Mouse (Mus musculus): Measurements from ENCODE around the gene Zhx3. TPM values are rescaled to one million over a fixed set of nuclear protein-coding genes. Genes with fewer than 3 reads are reported as not detected.

The Zhx3 gene
- polyA plus RNA-seq, 1 experiment from 2014 or later = 9.8 TPM

DNA sequence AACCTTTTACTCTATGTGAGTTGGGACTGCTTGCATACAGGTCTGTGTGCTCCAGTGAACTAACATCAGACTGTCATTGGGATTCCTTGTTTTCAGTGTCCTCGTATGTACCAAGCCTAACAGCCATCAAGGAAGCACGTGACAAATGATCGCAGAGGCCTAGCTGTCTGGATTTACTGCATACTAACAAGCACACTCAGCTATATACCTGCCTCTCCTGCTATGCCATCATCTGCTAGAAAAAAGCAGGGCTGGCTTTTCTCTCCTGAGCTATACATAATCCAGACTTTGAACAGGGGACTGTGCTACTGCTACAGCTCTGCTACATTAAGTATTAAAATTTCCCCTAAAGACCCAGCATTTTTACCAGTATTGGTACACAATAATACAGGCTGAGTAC, 70.5 kb downstream of the Zhx3 start:
- no peak overlapping the region for H3K4me3 ChIP-seq
- H3K36me3 ChIP-seq = no peaks in the 10 kb centered on the region
- H3K9me3 ChIP-seq (replicated peaks) = no peaks in the 10 kb centered on the region
- H3K4me2 ChIP-seq = no peak overlapping the region
- WGBS = 75% methylated on average over 3 of the region's 3 CpGs
- no peak overlapping the region for H3K9ac ChIP-seq
- no peaks in the 10 kb centered on the region for H3K27me3 ChIP-seq (replicated peaks)
- ATAC-seq (ENCODE audit: insufficient number of reproducible peaks, low FRiP score) = no peak
- H3K4me1 ChIP-seq (replicated peaks) = peaks cover 12% of the 10 kb centered on the region
- H3K27ac ChIP-seq (ENCODE audit: poor library complexity, severe bottlenecking) = no peak overlapping the region

DNA sequence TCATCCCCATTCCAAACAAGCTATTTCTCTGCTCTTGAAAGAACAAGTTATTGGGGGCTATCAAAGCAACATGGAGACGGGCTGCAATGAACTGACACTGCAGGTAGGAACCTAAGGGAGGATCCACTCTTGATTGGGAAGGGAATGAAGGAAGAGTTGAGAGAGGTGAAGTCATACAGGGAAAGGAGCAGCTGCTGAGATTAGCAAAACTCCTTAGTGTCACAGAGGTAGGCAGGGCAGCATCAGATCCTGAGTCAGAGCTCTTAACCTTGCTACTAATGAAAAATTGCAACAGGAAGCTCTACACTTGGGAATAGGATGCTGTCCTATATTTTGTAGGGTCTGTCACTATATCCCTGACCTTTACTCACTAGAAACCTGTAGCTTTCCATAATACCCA, 71.8 kb downstream of the Zhx3 start:
- Histone ChIP-seq H3K9me3 (replicated peaks) (no peaks in the 10 kb centered on the region), H3K27ac (ENCODE audit: poor library complexity, severe bottlenecking) (no peak overlapping the region), H3K4me1 (replicated peaks) (peaks cover 6% of the 10 kb centered on the region), H3K36me3 (no peaks in the 10 kb centered on the region), H3K27me3 (replicated peaks) (no peaks in the 10 kb centered on the region), H3K4me2 (no peak overlapping the region), H3K4me3 (no peak overlapping the region), H3K9ac (no peak overlapping the region)
- whole genome bisulfite sequencing = 87% methylated on average over 1 of the region's 1 CpGs
- no peak for ATAC-seq (ENCODE audit: insufficient number of reproducible peaks, low FRiP score)

DNA sequence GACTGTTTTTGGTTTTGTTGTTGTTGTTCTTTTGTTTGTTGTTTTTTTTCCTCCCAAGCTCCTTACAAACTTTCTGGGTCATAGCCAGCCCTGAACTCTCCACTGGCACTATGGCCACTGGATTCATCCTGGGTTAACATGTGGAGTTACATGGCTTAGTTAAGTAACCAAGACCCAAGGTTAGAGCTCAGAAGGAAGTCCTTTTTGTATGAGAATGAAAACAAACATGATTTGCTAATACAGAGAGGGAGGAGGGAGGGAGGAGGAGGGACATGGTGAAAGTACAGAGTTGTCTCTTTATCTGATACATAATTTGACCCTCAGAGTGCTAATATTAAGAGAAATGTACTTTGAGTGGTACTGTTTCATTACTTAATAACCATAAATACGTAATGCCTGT, 74.6 kb downstream of the Zhx3 start:
- H3K27me3 ChIP-seq (replicated peaks) = no peaks in the 10 kb centered on the region
- no peaks in the 10 kb centered on the region for H3K4me1 ChIP-seq (replicated peaks)
- no peaks in the 10 kb centered on the region for H3K9me3 ChIP-seq (replicated peaks)
- no peak overlapping the region for H3K4me3 ChIP-seq
- H3K4me2 ChIP-seq = no peak overlapping the region
- H3K27ac ChIP-seq (ENCODE audit: poor library complexity, severe bottlenecking) = no peak overlapping the region
- ATAC-seq (ENCODE audit: insufficient number of reproducible peaks, low FRiP score) = no peak
- H3K9ac ChIP-seq = no peak overlapping the region
- 79% methylated on average over 1 of the region's 1 CpGs for WGBS
- H3K36me3 ChIP-seq = no peaks in the 10 kb centered on the region

DNA sequence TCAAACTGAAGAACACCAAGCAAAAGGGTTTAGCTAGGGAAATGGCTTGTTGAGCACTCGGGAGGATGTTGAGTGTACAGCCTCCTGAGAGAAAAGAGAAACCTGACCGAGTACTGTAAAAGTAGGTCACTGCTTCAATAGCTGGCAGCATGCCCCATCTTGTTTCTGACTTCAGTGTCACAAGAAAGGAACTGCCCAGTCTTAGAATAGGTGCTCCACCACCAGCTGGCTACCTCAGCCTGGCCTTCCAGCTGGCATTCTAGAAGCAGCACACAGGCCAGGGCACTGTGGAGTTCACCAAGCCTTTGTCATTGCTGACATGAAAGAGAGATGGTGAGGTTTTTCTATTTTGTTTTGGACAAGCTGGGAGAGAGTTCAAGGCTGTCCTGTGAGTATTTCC, 75.8 kb downstream of the Zhx3 start:
- no peak overlapping the region for H3K9ac ChIP-seq
- no peak for ATAC-seq (ENCODE audit: insufficient number of reproducible peaks, low FRiP score)
- no peaks in the 10 kb centered on the region for H3K27me3 ChIP-seq (replicated peaks)
- H3K4me1 ChIP-seq (replicated peaks) = no peaks in the 10 kb centered on the region
- 65% methylated on average over 2 of the region's 2 CpGs for WGBS
- H3K36me3 ChIP-seq = no peaks in the 10 kb centered on the region
- no peak overlapping the region for H3K4me2 ChIP-seq
- no peak overlapping the region for H3K27ac ChIP-seq (ENCODE audit: poor library complexity, severe bottlenecking)
- no peak overlapping the region for H3K4me3 ChIP-seq
- no peaks in the 10 kb centered on the region for H3K9me3 ChIP-seq (replicated peaks)

DNA sequence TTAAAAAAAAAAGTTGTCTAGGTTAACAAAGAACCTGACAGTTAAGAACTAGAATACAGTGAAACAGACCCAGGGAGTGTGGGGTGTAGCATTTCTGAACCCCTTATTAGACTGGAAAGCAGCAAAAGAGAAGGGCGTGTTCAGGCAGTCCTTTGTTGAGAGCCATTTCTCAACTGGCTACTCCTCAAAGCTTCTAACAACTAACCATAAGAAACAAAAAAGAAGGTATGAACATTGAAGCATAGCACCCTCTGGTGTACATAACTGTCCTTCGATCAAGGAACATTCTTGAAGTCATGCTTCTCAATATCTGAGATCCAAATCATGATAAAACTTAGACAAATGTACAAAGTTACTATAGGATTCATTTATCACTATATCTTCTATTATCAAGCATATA, 79.7 kb downstream of the Zhx3 start:
- ATAC-seq (ENCODE audit: insufficient number of reproducible peaks, low FRiP score) = no peak
- Histone ChIP-seq H3K9me3 (replicated peaks) (no peaks in the 10 kb centered on the region), H3K4me3 (no peak overlapping the region), H3K36me3 (no peaks in the 10 kb centered on the region), H3K4me1 (replicated peaks) (0 out of 2 replicates have a peak, but pooled peaks cover 5% of the 10 kb centered on the region), H3K27me3 (replicated peaks) (no peaks in the 10 kb centered on the region), H3K4me2 (no peak overlapping the region), H3K27ac (ENCODE audit: poor library complexity, severe bottlenecking) (no peak overlapping the region), H3K9ac (no peak overlapping the region)
- WGBS = 84% methylated on average over 2 of the region's 2 CpGs

DNA sequence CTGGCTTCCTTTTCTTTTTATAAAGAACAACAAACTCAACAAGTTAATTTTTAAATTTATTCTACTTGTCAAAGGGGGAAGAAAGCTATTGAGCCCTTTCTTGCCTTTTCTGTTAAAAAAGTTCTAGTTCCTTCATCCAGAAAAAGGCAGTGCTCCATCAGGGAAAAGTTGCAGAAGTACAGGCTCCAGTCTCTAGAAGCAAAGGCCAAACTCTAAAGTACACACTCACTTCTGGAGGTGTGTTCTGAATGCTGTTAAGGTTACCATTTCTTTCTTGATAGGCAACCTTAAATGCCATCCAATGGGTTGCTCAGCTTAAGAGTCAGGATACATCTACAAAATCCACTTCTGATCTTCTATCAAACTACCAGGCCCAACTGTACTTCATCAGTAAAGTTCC, 83.1 kb downstream of the Zhx3 start:
- H3K4me2 ChIP-seq = no peak overlapping the region

DNA sequence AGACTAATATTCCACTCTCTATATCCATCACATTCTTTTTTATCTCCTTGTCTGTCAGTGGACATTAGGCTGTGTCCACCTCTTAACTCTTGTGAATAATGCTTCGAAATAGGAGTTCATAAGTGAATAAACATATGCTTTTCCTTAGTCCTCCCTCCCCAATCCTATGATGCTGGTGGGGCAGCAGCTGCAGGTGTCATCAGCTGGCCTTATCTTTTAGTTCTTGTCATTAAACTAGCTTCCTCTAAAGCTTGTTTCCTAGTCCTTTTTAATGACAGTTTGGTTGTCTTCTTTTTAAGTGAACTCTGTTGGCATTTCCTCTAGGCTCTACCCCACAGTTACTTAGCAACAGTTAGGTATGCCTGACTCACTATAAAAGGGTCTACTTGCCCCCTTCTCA, 83.8 kb downstream of the Zhx3 start:
- Histone ChIP-seq H3K9ac (no peak overlapping the region), H3K9me3 (replicated peaks) (no peaks in the 10 kb centered on the region), H3K4me1 (replicated peaks) (peaks cover 24% of the 10 kb centered on the region), H3K36me3 (no peaks in the 10 kb centered on the region), H3K27me3 (replicated peaks) (no peaks in the 10 kb centered on the region), H3K4me2 (no peak overlapping the region), H3K4me3 (no peak overlapping the region), H3K27ac (ENCODE audit: poor library complexity, severe bottlenecking) (no peak overlapping the region)
- no peak for ATAC-seq (ENCODE audit: insufficient number of reproducible peaks, low FRiP score)
- WGBS = 67% methylated on average over 1 of the region's 1 CpGs

More for the DNA sequence above, 83.1 kb downstream of the Zhx3 start:
- no peaks in the 10 kb centered on the region for H3K9me3 ChIP-seq (replicated peaks)
- H3K4me1 ChIP-seq (replicated peaks) = peaks cover 19% of the 10 kb centered on the region
- no peak overlapping the region for H3K4me3 ChIP-seq
- H3K9ac ChIP-seq = no peak overlapping the region
- no peaks in the 10 kb centered on the region for H3K27me3 ChIP-seq (replicated peaks)
- H3K36me3 ChIP-seq = no peaks in the 10 kb centered on the region
- no peak for ATAC-seq (ENCODE audit: insufficient number of reproducible peaks, low FRiP score)
- no peak overlapping the region for H3K27ac ChIP-seq (ENCODE audit: poor library complexity, severe bottlenecking)

DNA sequence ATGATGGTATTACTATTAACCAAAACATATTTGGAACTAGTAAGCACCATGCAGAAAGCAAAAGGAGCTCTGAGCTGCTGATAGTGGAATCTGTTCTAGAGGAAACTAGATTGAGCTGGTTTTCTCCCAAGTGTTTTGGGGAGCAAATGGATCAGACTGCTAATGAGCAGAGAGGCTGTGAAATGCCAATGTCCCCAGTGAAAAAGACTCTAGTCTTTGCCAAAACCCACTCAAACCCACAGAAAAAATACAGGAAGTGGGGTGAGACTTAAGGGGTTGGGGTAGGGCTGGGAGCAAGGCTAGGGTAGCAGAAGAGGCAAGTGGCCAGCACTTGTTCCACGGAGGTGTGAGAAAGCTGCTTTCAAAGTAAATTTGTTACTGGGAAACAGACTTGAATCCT, 86.5 kb downstream of the Zhx3 start:
- Histone ChIP-seq H3K27ac (ENCODE audit: poor library complexity, severe bottlenecking) (no peak overlapping the region), H3K36me3 (peaks cover 9% of the 10 kb centered on the region; the same call in 1 of the 2 replicates), H3K4me3 (no peak overlapping the region), H3K4me1 (replicated peaks) (peaks cover 24% of the 10 kb centered on the region), H3K4me2 (no peak overlapping the region), H3K9ac (no peak overlapping the region), H3K27me3 (replicated peaks) (no peaks in the 10 kb centered on the region), H3K9me3 (replicated peaks) (0 out of 2 replicates have a peak, but pooled peaks cover 3% of the 10 kb centered on the region)
- WGBS = 69% methylated on average over 1 of the region's 1 CpGs
- ATAC-seq (ENCODE audit: insufficient number of reproducible peaks, low FRiP score) = no peak

DNA sequence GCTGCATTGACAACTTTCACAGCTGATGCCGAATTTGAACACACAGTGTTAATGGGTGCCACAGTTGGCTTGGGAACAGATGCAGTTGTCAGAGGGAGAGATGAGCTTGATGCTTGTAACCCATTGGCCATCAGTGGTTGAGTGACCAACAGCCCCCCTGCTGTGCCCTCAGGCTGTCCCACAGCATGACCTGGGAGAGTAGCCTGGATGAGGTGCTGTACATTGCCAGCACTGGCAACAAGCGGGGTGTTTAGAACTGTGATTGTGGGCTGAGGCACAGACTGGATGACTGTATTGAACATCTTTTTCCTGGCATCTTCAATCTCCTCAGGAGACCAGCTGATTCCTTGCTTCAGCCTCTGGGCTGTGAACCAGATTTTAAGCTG, 92.0 kb downstream of the Zhx3 start:
- Histone ChIP-seq H3K27ac (ENCODE audit: poor library complexity, severe bottlenecking) (no peak overlapping the region), H3K9ac (no peak overlapping the region), H3K4me1 (replicated peaks) (peaks cover 25% of the 10 kb centered on the region), H3K4me2 (no peak overlapping the region), H3K9me3 (replicated peaks) (0 out of 2 replicates have a peak, but pooled peaks cover 3% of the 10 kb centered on the region), H3K4me3 (no peak overlapping the region), H3K27me3 (replicated peaks) (no peaks in the 10 kb centered on the region), H3K36me3 (peaks cover 24% of the 10 kb centered on the region; the same call in 1 of the 2 replicates)
- WGBS = 90% methylated on average over 2 of the region's 2 CpGs
- ATAC-seq (ENCODE audit: insufficient number of reproducible peaks, low FRiP score) = no peak

DNA sequence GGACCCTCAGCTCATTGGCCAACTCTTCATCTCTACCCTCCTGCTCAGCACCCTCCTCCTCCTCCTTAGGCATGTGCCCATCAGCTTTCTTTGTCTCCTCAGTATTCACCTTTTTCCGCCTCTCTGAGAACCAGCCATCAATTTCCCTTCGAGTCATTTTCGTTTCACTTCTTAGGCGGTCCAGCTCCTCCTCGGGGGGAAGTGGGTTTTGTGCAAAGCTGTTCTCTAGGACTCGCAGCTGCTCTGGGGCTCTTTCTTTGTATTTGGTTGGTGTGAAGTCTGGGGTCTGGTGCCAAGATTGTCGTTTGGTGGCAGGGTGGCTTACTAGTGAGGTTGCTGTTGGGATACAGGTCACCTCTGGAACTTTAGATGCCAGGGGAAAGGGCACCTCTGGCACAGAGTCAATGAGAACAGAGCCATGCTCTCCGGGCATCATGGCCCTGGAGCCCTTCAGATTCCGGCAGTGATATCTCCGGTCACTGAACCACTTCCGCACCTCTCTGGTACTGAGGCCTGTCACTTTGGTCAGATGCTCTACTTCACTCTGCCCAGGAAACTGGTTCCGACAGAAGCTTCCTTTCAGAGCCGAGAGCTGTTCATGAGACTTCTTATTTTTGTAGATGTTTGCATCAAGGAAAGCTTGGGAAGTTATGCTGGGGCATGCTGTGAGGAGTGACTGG, 92.5 kb downstream of the Zhx3 start:
- WGBS = 83% methylated on average over 13 of the region's 13 CpGs
- ATAC-seq (ENCODE audit: insufficient number of reproducible peaks, low FRiP score) = no peak

DNA sequence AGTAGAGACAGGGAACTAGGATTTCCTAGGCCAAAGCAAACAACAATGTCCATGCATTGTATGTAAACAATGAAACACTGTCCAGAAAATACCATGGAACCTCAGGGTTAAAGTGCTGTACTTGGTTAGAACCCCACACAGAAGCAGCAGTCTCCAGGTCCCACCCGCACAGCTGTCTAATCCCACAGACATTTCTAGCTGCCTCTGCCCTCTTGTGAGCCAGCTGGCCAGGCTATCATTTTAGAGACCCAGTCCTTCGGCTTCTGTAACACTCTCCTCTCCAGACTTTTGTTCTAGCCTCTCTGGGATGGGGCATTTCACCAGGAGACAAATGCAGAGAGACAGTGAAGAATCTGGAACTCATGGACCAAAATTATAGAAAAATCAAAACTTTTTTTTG, 94.8 kb downstream of the Zhx3 start:
- 80% methylated on average over 2 of the region's 2 CpGs for WGBS
- Histone ChIP-seq H3K27me3 (replicated peaks) (no peaks in the 10 kb centered on the region), H3K9ac (no peak overlapping the region), H3K36me3 (peaks cover 26% of the 10 kb centered on the region; the same call in 1 of the 2 replicates), H3K9me3 (replicated peaks) (0 out of 2 replicates have a peak, but pooled peaks cover 3% of the 10 kb centered on the region), H3K27ac (ENCODE audit: poor library complexity, severe bottlenecking) (no peak overlapping the region), H3K4me1 (replicated peaks) (peaks cover 12% of the 10 kb centered on the region), H3K4me3 (no peak overlapping the region), H3K4me2 (no peak overlapping the region)
- ATAC-seq (ENCODE audit: insufficient number of reproducible peaks, low FRiP score) = no peak

More for the DNA sequence above, 92.5 kb downstream of the Zhx3 start:
- H3K27me3 ChIP-seq (replicated peaks) = no peaks in the 10 kb centered on the region
- no peak overlapping the region for H3K4me2 ChIP-seq
- no peak overlapping the region for H3K4me3 ChIP-seq
- H3K36me3 ChIP-seq = peaks cover 26% of the 10 kb centered on the region; the same call in 1 of the 2 replicates
- no peak overlapping the region for H3K27ac ChIP-seq (ENCODE audit: poor library complexity, severe bottlenecking)
- 0 out of 2 replicates have a peak, but pooled peaks cover 3% of the 10 kb centered on the region for H3K9me3 ChIP-seq (replicated peaks)
- H3K9ac ChIP-seq = no peak overlapping the region
- H3K4me1 ChIP-seq (replicated peaks) = peaks cover 22% of the 10 kb centered on the region
